Mouse (Mus musculus) urinary bladder, adult 18-20 months (tissue): Measurements from ENCODE around the gene Higd1c.
A peak's percentile ranks its signal among the peaks of the same experiment; 100 is the strongest.
"Not testable (repeated sequence)": the region's sequence is repeated elsewhere in the genome, so short reads cannot be mapped to it uniquely, and the experiment has no call there.

ENCODE experiments used
- DNase-seq, 2 experiments: peaks; one replicate each; pipeline ENCODE4 v3.0.0; 2022; ENCODE audit warnings: low spot score in 2 of 2, mixed read lengths in 2 of 2

Gene Higd1c

DNA sequence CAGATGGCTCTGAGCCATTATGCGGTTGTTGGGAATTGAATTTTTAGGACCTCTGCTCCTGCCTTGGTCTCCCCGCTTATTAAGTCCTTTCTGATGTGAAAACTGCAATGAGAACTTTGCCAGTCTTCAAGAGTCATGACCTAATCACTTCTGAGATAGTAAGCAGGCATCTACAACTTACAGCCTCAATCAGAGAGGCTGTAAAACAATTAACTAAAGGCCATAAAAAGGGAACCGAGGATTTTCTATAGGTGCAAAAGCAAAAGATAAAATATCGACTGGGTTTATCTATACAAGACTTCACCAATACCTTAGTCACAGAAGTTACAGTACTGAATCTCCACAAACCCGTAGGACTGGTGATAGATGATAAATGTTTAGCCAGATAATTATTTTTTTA, 8.5 kb upstream of the Higd1c start:
- no peak for DNase-seq

- DNase-seq: not testable (repeated sequence)
These were observed 1.6 kb downstream of the Higd1c start for GRCm38 (mm10) chr15:100365967-100366366.

DNA sequence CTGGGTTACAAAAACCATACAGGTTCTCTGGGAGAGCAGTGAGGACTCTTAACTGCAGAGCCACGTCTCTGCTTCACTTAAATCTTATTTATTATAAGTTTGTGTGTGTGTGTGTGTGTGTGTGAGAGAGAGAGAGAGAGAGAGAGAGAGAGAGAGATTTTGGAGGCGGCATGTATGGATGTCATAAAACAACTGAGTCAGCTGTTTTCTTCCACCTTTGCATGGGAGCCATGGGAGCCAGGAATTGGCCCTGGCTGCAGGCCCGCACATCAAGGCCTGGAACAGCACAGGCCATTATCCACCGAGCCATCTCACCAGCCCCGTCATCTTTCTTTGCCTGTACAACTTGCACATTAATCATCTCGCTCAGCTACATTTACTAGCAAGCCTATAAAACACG, 2.8 kb downstream of the Higd1c start:
- DNase-seq: no peak

DNA sequence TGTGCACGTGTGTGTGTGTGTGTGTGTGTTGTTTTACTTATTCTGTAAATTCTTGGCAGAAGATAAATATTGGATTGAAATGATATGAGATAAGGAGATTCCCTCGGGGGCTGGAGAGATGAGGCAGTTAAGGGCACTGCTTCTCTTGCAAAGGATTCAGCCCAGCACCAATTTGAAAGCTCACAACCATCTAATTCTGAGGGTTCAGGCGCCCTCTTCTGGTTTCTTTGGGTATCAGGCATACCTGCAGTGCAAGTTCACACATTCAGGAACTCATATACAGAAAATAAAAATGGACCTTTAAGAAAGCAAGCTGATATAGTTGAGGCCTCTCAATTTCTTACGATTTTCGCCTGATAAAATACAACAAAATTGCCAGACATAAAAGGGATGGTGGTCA, 10.7 kb downstream of the Higd1c start:
- peak; percentile 27 to 50 for DNase-seq

- not testable (repeated sequence) for DNase-seq
These were observed 13.6 kb downstream of the Higd1c start for GRCm38 (mm10) chr15:100377847-100378505.

DNA sequence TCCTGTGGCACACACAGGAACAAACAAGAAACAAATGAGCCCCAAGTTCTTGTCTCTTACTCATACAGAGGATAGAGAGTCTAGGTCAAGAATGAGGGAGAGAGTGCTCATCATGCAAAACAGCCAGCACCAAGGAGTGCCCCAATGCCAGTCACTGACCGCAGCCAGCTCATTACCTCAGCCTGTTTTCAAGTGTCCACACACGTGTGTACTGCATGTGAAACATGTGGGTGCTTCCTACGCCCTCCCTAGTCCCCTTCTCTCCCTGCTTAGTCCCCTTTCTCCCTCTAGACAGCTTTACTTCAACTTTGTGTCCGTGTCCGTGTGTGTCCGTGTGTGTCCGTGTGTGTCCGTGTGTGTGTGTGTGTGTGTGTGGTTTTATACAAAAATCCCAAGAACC, 15.3 kb downstream of the Higd1c start:
- DNase-seq: no peak

GRCm38 (mm10) chr15:100380104-100380503, 15.8 kb downstream of the Higd1c start:
- DNase-seq: no peak

DNA sequence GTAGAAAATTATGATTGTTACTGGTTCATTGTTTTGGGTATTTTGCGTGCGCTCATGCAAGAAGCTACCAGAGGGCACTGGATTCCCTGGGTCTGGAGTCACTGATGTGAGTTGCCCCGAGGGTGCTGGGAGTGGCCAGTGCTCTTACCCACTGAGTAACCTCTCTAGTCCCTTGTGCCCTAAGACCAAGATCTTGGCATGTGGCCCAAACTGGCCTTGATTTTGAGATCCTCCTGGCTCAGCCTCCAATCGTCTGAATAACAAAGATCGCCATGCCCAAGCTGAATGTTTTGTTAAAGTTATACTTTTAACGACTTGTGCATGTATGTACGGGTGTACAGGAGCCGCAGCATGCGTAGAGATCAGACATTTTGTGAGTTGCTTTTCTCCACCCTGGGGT, 21.4 kb downstream of the Higd1c start:
- DNase-seq: no peak

DNA sequence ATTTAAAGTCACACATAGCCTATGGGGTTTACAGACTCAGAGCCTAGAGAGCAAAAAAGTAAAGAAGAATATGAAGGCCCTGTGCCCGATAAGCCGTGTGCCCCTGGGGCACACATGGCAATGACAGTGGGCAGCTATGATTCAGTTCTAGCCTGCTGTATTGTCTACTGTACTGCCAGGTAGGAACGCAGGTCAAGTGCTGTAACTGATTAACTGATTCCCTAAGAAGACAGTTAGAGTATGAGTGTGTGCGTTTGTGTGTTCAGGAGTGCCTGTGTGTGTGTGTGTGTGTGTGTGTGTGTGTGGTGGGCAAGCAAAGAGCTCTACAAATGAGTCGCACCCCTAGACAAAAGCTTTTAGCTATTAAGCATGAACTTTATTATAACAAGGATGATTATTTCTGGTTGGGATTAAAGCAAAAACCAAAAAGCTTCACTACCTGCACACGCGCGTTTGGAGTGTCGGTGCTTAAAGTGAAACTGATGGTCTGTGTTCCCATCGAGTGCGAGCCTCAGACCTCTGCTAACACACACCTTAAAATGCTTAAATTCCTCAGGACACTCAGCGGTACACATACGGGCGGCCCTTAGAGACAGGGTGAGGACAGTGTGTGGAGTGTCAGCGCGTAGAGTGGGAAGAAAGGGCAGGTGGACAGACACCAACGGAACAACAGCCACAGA, 23.3 kb downstream of the Higd1c start:
- no peak for DNase-seq

- no peak for DNase-seq
These were observed 24.0 kb downstream of the Higd1c start for GRCm38 (mm10) chr15:100388224-100388835.

- no peak for DNase-seq
These were observed 24.5 kb downstream of the Higd1c start for GRCm38 (mm10) chr15:100388886-100389285.

GRCm38 (mm10) chr15:100391066-100391465, 26.7 kb downstream of the Higd1c start:
- no peak for DNase-seq

DNA sequence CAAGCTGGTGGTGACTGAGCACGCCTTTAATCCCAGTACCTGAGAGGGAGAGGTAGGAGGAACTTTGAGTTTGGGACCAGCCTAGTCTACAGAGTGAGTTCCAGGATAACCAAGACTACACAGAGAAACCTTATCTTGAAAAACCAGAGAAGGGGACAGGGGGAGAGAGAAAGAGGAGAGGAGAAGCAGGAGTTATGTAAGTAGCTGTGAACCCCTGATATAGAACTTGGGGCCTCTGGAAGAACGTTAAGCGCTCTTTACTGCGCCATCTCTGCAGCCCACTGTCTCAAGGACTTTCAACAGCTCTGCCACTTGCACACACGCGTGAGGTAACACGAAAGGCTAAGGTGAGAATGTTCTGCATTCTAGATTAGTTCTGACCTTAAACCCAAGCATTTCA, 27.3 kb downstream of the Higd1c start:
- DNase-seq: no peak

DNA sequence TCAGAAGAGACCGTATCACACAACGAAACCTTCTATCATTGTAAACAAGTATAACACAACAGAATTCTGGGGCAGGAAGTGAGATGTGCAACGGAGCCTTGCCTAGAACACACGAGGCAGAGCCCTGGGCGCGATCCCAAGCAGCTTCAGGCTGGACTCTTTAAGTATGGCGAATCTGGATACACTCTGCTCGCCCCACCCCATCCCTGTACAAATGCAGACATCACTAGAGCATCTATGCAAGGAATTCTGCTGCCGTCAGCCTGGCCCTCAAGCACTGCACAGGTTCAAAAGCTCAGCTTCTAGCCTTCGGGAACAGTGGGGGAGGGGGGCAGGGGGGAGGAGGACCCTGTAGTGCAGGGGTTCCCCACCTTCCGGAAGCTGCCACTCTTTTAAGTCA, 28.7 kb downstream of the Higd1c start:
- no peak for DNase-seq

GRCm38 (mm10) chr15:100395561-100395960, 31.2 kb downstream of the Higd1c start:
- no peak for DNase-seq

GRCm38 (mm10) chr15:100400592-100401250, 36.4 kb downstream of the Higd1c start:
- no peak for DNase-seq

GRCm38 (mm10) chr15:100401811-100402210, 37.5 kb downstream of the Higd1c start:
- DNase-seq: no peak

DNA sequence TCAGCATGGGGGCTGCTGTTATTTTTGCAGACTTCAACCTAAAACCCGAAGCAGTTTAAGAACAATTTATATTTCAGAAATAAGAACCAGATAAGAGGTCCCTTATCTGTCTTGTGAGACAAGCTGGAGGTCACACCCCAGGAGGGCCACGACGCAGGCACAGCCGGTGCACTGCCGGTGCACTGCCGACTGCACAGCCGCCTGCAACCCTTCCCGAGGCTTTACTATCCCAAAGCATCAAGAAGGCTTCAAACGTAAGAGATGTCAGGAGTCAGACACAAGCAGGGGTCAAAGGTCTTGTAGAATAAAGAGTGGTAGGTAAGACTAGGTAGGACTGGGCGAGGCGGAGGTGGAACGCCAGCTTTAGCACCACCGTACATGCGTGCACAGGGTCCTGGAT, 38.0 kb downstream of the Higd1c start:
- no peak for DNase-seq

GRCm38 (mm10) chr15:100402798-100403197, 38.5 kb downstream of the Higd1c start:
- DNase-seq: no peak

DNA sequence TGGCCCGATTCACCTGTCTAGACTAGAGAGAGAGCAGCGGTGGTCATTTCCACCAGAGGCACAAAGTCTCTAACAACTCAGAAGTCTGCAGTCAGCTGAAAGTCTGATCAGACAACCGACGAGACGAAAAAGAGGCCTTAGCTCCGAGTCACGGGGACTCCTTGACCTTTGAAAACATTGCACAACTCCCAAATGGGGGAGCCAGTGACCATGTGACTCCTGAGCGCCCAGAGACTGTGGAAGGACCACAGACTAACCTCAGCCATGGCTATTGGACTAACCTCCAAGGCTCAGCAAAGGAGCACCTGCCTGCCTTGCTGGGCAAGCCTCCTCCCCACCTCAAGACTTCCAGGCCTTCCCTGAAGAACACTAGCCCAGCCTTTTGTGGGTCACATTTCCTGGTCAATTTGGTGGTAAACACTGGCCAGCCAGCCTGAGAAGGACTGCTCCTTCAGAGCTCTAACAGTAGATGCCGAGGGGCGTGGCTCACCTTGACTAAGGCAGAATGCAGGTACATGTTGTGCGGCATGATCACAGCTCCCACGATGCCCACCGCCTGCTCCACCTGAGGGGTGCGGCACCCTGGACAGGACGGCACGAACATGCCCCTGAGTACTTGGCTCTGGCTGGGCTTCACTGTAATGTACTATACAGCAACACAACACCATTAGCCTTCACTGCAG, 39.1 kb downstream of the Higd1c start:
- no peak for DNase-seq

- no peak for DNase-seq
These were observed 41.7 kb downstream of the Higd1c start for GRCm38 (mm10) chr15:100406088-100406487.
